ENCODE assay signal across 17 mouse cellular contexts in genomic region chr10:94391049-94391448, GRCm38 (mm10).
DNase-seq lines count a peak whose midpoint lies in the region; ATAC-seq and TF ChIP-seq lines count a peak whose summit lies in the region.
"Had no signal": no experiment of that assay in that cellular context is flagged by ENCODE, and none has a peak within 500 bp of the region (broad histone marks: within the 10 kb centered on the region; RNA-seq: fewer than 3 reads in every experiment).

No protein-coding gene starts in this region.

- H3K27me3 ChIP-seq in testis, adult 2 months (ENCODE audit: control insufficient read depth, insufficient read depth, low read length): no peaks in the 10 kb centered on the region
- H3K27me3 ChIP-seq in intestine, postnatal 0 days (replicated peaks; ENCODE audit: control insufficient read depth, insufficient read depth, low read length): no peaks in the 10 kb centered on the region
- H3K27me3 ChIP-seq: embryonic facial prominence, embryonic 12.5 days; liver, embryonic 12.5 days had no signal

- intact Hi-C loops in heart, postnatal 10 days (cut with DNase I): no loop called here

- H3K9ac ChIP-seq in intestine, postnatal 0 days (ENCODE audit: low read depth, low read length): no peak overlapping the region
- H3K9ac ChIP-seq: embryonic facial prominence, embryonic 12.5 days; hindbrain, embryonic 14.5 days; liver, embryonic 12.5 days had no signal

- WGBS in intestine, postnatal 0 days: 59% methylated on average over 5 of the region's 5 CpGs

- H3K27ac ChIP-seq in testis, adult 2 months (ENCODE audit: control insufficient read depth, insufficient read depth, low read depth, low read length): no peak overlapping the region
- no peak overlapping the region for H3K27ac ChIP-seq in intestine, postnatal 0 days (ENCODE audit: low read depth, low read length)
- H3K27ac ChIP-seq: embryonic facial prominence, embryonic 12.5 days; hindbrain, embryonic 14.5 days; liver, embryonic 12.5 days had no signal

- ATAC-seq in intestine, postnatal 0 days: no peak
- no peak for ATAC-seq in megakaryocyte progenitor cell, adult 5-6 weeks (replicated peaks; ENCODE audit: poor library complexity)
- ATAC-seq: CD4-positive, CD25-positive, alpha-beta regulatory T cell, adult 4 months; liver, embryonic 12.5 days; midbrain, embryonic 16.5 days had no signal

- H3K36me3 ChIP-seq in testis, adult 2 months (ENCODE audit: control insufficient read depth, insufficient read depth, low read length): no peaks in the 10 kb centered on the region
- H3K36me3 ChIP-seq in intestine, postnatal 0 days (ENCODE audit: control insufficient read depth, insufficient read depth): no peaks in the 10 kb centered on the region
- H3K36me3 ChIP-seq: embryonic facial prominence, embryonic 12.5 days; liver, embryonic 12.5 days had no signal

- peaks cover 2% of the 10 kb centered on the region; the same call in 1 of the 2 replicates for H3K4me1 ChIP-seq in testis, adult 2 months (ENCODE audit: control insufficient read depth, insufficient read depth, low read length)
- H3K4me1 ChIP-seq in intestine, postnatal 0 days (replicated peaks; ENCODE audit: control insufficient read depth, insufficient read depth, low read length): no peaks in the 10 kb centered on the region
- H3K4me1 ChIP-seq: embryonic facial prominence, embryonic 12.5 days had no signal

- TF ChIP-seq POLR2A in testis, adult 2 months (IDR thresholded peaks at IDR 0.05; ENCODE audit: control insufficient read depth, low read depth, low read length): no peak

- no peak for TF ChIP-seq CTCF in testis, adult 2 months (IDR thresholded peaks at IDR 0.05; ENCODE audit: control insufficient read depth, insufficient read depth, insufficient replicate concordance, low read depth, low read length)
- TF ChIP-seq CTCF in intestine, postnatal 0 days (IDR thresholded peaks at IDR 0.05; ENCODE audit: low read depth): no peak

- H3K9me3 ChIP-seq in intestine, postnatal 0 days (ENCODE audit: control insufficient read depth): no peaks in the 10 kb centered on the region

- H3K4me2 ChIP-seq in intestine, postnatal 0 days (replicated peaks; ENCODE audit: low read depth): no peak overlapping the region
- H3K4me2 ChIP-seq: embryonic facial prominence, embryonic 12.5 days; hindbrain, embryonic 14.5 days; liver, embryonic 12.5 days had no signal

- peak overlapping the region; percentile 50 for H3K4me3 ChIP-seq in testis, adult 2 months (ENCODE audit: control insufficient read depth, low read depth, low read length)
- no peak overlapping the region for H3K4me3 ChIP-seq in intestine, postnatal 0 days (ENCODE audit: low read depth, low read length)
- H3K4me3 ChIP-seq: embryonic facial prominence, embryonic 12.5 days; liver, embryonic 12.5 days had no signal

- no peak for DNase-seq in testis, postnatal 10 days (ENCODE audit: low spot score)
- peak; percentile 59 for DNase-seq in kidney, adult 9 months
- DNase-seq in kidney, postnatal 4 days: peak; percentile 48 to 72
- DNase-seq in heart, postnatal 10 days: no peak
- DNase-seq in frontal cortex, adult 2 months (ENCODE audit: extremely low spot score in 1 of 2, low spot score in 1 of 2): no peak
- DNase-seq: cerebellum, adult 11 months; cerebellum, postnatal 36 days; left cerebral cortex, postnatal 4 days; right cerebral cortex, postnatal 25 days had no signal

Comparison
In these comparisons a context has a peak if more than half of its experiments do, and no peak if none do; other contexts are left out.
1. DNase-seq: peak in kidney, adult 9 months (single experiment) and kidney, postnatal 4 days (2 of 2); none in testis, postnatal 10 days (single experiment), heart, postnatal 10 days (0 of 2) and frontal cortex, adult 2 months (0 of 2).